Mouse (Mus musculus): ENCODE measurements at regions not wholly inside any gene's neighbourhood (a gene's known extent, or its start where the extent isn't known, plus 50 kb on each side); places are given as distances from the start of the nearest gene placed in this dataset.

DNA sequence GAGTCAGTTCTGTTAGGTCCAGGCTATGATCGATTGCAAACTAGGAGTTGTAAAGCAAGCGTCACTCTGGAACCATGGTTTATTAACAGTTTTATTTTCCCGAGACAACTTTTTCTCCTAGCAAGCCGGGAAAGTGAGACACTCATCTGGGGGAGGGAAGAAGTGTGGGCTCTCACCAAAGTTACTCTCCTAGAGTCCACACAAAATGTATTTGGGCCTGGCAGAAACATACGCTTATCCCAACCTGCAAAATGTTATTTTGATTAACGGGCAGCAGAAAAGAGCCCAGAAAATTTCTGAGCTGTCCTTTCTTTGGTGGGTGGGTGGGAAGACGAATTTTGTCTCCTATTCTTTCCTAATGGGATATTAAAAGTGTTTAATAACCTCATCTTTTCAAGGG is 218.4 kb upstream of the Pkn2 start:
- TF ChIP-seq POLR2A (IDR thresholded peaks at IDR 0.05; ENCODE audit: control insufficient read depth, extremely low read depth, insufficient read depth, low read length, poor library complexity) (no peak), CTCF (IDR thresholded peaks at IDR 0.05; ENCODE audit: borderline replicate concordance, control insufficient read depth, extremely low read depth, insufficient read depth, low read length, poor library complexity) (no peak)

Measured in thymus, adult 2 months (tissue).